Mouse (Mus musculus) hindbrain, embryonic 14.5 days (tissue): ENCODE data around the gene Tomm40l. TPM values are rescaled to one million over a fixed set of nuclear protein-coding genes. Genes with fewer than 3 reads are reported as not detected.

Source experiments
- ATAC-seq: fragments of 200-750 bp; cut with Nextera tagmentation; 2 replicates; pipeline ENCODE4 v1.8.0; 2017; ENCODE audit warnings: moderate number of reproducible peaks, mild to moderate bottlenecking, moderate TSS enrichment, moderate library complexity; ENCODE audit not compliant: low FRiP score
- DNase-seq: peaks from one replicate; pipeline ENCODE4 v3.0.0-alpha.2; 2015; ENCODE audit warnings: low spot score
- H3K27ac ChIP-seq: fragments of 300-500 bp; sonication (generic); 2 replicates; pipeline ENCODE4 v1.5.1; 2014; ENCODE audit warnings: mild to moderate bottlenecking, moderate library complexity
- H3K27me3 ChIP-seq: fragments of 300-500 bp; sonication (generic); 2 replicates; pipeline ENCODE4 v1.6.1; 2014; ENCODE audit warnings: mild to moderate bottlenecking, low read length, mixed read lengths; ENCODE audit not compliant: control insufficient read depth, insufficient read depth
- H3K36me3 ChIP-seq: fragments of 300-500 bp; sonication (generic); replicated peaks from 2 replicates; pipeline ENCODE4 v1.6.1; 2014; ENCODE audit not compliant: control insufficient read depth, insufficient read depth
- H3K4me1 ChIP-seq: fragments of 300-500 bp; sonication (generic); replicated peaks from 2 replicates; pipeline ENCODE4 v1.6.1; 2014; ENCODE audit warnings: antibody characterized with exemption, low read length, mixed read lengths; ENCODE audit not compliant: control insufficient read depth, insufficient read depth
- H3K4me2 ChIP-seq: fragments of 300-500 bp; sonication (generic); replicated peaks from 2 replicates; pipeline ENCODE4 v1.6.1; 2014; ENCODE audit warnings: mild to moderate bottlenecking, moderate library complexity
- H3K4me3 ChIP-seq: fragments of 300-500 bp; sonication (generic); replicated peaks from 2 replicates; pipeline ENCODE4 v1.5.1; 2014; ENCODE audit warnings: mild to moderate bottlenecking, low read length
- H3K9ac ChIP-seq: fragments of 300-500 bp; sonication (generic); 2 replicates; pipeline ENCODE4 v1.6.1; 2014
- H3K9me3 ChIP-seq: fragments of 300-500 bp; sonication (generic); 2 replicates; pipeline ENCODE4 v1.6.1; 2016; ENCODE audit warnings: low read length; ENCODE audit not compliant: control insufficient read depth
- WGBS: fragments of 180-500 bp; shearing (Covaris S2); extraction: QIAGEN DNeasy Blood & Tissue Kit; methylation state at CpG from one replicate; pipeline ENCODE4 v1.1.7; 2014; 5-methylcytosine and 5-hydroxymethylcytosine counted together
- polyA plus RNA-seq: library from polyadenylated mRNA; unstranded; fragments of >200 nt; fragmentation: Nextera tagmentation; extraction: Ambion mirVana; gene quantifications from 2 replicates; pipeline ENCODE4 v1.2.1, GENCODE M21; 2014

The Tomm40l gene
- polyA plus RNA-seq: 41.2 and 47.0 TPM in 2 replicates

DNA sequence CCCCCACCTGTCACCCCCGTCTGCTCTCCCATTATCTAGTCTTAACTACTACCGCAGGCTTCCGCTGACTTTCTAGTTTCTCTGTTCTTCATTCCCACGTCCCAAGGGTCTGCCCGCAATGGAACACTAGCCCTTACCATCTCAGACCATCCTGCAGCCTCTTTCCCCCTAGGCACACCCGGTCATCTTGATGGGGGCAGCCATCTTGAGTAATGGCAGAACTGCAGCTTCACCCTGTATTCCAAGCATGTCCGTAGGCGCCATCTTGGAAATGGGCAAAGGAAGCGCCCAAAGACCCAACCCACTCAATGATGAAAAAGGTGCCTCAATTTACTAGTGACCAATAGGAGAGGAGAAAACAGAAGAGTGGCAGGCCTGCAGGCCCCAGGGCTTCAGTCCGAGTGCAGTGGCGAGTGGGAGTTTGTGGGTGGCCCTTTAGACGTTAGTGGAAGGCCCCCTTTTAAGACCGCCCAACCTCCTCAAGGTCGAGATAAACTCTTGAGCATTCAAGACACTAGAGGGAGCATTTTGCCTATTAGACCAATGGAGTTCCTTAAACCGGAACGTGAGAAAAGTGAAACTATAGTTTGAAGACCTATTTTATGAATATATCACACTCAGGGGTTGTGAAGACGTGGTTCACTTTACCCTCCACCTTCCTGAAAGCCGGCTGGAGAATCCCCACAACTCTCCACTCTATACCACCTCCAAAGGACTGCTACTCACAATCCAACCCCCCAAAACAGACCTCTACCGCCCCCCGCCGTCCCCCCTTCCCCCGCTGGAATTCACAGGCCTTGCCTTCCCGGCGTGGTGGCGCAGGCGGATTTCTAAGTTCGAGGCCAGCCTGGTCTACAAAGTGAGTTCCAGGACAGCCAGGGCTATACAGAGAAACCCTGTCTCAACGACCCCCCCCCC, at the start of gene Tomm40l:
TSS of gene Tomm40l (minus strand) at position 277 of the 918 bp plus-strand sequence.
- Histone ChIP-seq H3K36me3 (peaks cover 25% of the 10 kb centered on the region), H3K4me2 (peak within 1 kb of the TSS; percentile 84), H3K27me3 (no peaks in the 10 kb centered on the region), H3K9ac (peak within 1 kb of the TSS; percentile 65), H3K4me1 (peaks cover 10% of the 10 kb centered on the region), H3K9me3 (no peaks in the 10 kb centered on the region), H3K27ac (peak within 1 kb of the TSS; percentile 68), H3K4me3 (peak within 1 kb of the TSS; percentile 53)
- ATAC-seq: peak; percentile 97
- 4% methylated on average over 28 of the region's 28 CpGs for WGBS
- peak; percentile 92 for DNase-seq

GRCm38 (mm10) chr1:171272086-171272485, 49.8 kb upstream of the Tomm40l start:
- ATAC-seq: no peak
- Histone ChIP-seq H3K4me3 (no peak overlapping the region), H3K36me3 (peaks cover 55% of the 10 kb centered on the region), H3K9me3 (no peaks in the 10 kb centered on the region), H3K9ac (0 out of 2 replicates have a peak overlapping the region, but pooled peaks have one; percentile 34), H3K4me2 (0 out of 2 replicates have a peak overlapping the region, but pooled peaks have one; percentile 81), H3K4me1 (peaks cover 19% of the 10 kb centered on the region), H3K27me3 (no peaks in the 10 kb centered on the region), H3K27ac (no peak overlapping the region)
- DNase-seq: no peak
- 94% methylated on average over 3 of the region's 3 CpGs for WGBS

GRCm38 (mm10) chr1:171271622-171272021, 49.3 kb upstream of the Tomm40l start:
- no peaks in the 10 kb centered on the region for H3K27me3 ChIP-seq
- DNase-seq (no peak), ATAC-seq (no peak)
- no peak overlapping the region for H3K27ac ChIP-seq
- H3K4me3 ChIP-seq: peak overlapping the region; percentile 74; the same call in 1 of the 2 replicates
- peaks cover 19% of the 10 kb centered on the region for H3K4me1 ChIP-seq
- WGBS: 71% methylated on average over 10 of the region's 10 CpGs
- H3K9me3 ChIP-seq: no peaks in the 10 kb centered on the region
- peak overlapping the region; percentile 81 for H3K4me2 ChIP-seq
- H3K36me3 ChIP-seq: peaks cover 50% of the 10 kb centered on the region
- peak overlapping the region; percentile 34; the same call in 1 of the 2 replicates for H3K9ac ChIP-seq

- H3K36me3 ChIP-seq: peaks cover 46% of the 10 kb centered on the region
- 57% methylated on average over 9 of the region's 9 CpGs for WGBS
- DNase-seq: no peak
- no peaks in the 10 kb centered on the region for H3K27me3 ChIP-seq
- ATAC-seq: no peak
- H3K9me3 ChIP-seq: no peaks in the 10 kb centered on the region
- H3K9ac ChIP-seq: peak overlapping the region; percentile 82
- no peak overlapping the region for H3K27ac ChIP-seq
- peaks cover 19% of the 10 kb centered on the region for H3K4me1 ChIP-seq
- H3K4me2 ChIP-seq: peak overlapping the region; percentile 81
- peak overlapping the region; percentile 74 for H3K4me3 ChIP-seq
Measured at GRCm38 (mm10) chr1:171271196-171271595, 48.9 kb upstream of the Tomm40l start.

GRCm38 (mm10) chr1:171270573-171270900, 48.2 kb upstream of the Tomm40l start:
- Histone ChIP-seq H3K9me3 (no peaks in the 10 kb centered on the region), H3K36me3 (peaks cover 39% of the 10 kb centered on the region), H3K4me1 (peaks cover 19% of the 10 kb centered on the region), H3K27me3 (no peaks in the 10 kb centered on the region), H3K4me3 (peak overlapping the region; percentile 74), H3K4me2 (peak overlapping the region; percentile 81), H3K27ac (no peak overlapping the region), H3K9ac (peak overlapping the region; percentile 82)
- DNase-seq (no peak), ATAC-seq (peak; percentile 69)
- under 1% methylated on average over 19 of the region's 19 CpGs for WGBS

DNA sequence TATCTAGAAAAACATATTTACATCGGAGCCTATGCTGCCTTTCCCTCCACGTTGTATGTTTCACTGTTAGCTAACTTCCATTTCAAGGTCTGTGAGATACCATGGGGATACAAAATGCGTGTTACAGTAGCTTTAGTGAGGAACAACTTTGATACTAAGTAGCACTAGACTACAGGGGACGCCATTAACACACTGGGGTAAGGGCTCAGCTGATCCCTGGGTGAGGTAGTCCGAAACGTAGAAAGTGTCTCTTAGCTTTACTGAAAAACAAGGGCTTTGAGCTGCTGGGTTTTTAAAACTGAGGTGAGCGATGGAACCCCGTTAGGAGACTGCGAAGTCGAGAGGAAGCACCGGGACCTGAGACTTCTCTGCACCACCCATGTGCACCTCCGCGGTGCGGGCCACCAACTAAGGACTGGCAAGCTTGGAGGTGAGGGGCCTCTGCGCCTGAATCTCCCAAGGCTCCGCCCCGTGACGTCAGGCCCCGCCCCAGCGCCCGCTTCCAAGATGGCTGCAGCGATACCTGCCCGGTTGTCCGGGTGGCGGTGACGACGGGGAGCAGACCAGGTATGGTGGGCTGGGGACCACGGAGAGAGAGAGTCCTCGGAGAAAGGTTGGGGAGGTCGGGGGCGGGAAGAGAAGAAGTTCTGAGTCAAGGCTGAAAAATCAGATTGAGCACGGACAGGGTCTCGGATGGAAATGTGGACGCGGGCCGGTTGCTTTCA, 47.7 kb upstream of the Tomm40l start, which contains the start of gene B4galt3:
TSS of gene B4galt3 (plus strand) at position 481 of the 725 bp plus-strand sequence.
- H3K36me3 ChIP-seq: peaks cover 34% of the 10 kb centered on the region
- peak within 1 kb of the TSS; percentile 74 for H3K4me3 ChIP-seq
- peak; percentile 92 for DNase-seq
- peaks cover 19% of the 10 kb centered on the region for H3K4me1 ChIP-seq
- peak; percentile 95 for ATAC-seq
- H3K4me2 ChIP-seq: peak within 1 kb of the TSS; percentile 81
- no peaks in the 10 kb centered on the region for H3K9me3 ChIP-seq
- H3K27me3 ChIP-seq: no peaks in the 10 kb centered on the region
- H3K27ac ChIP-seq: peak within 1 kb of the TSS; percentile 55
- WGBS: 4% methylated on average over 35 of the region's 36 CpGs
- H3K9ac ChIP-seq: peak within 1 kb of the TSS; percentile 82

GRCm38 (mm10) chr1:171268341-171268740, 46.0 kb upstream of the Tomm40l start:
- Histone ChIP-seq H3K9me3 (no peaks in the 10 kb centered on the region), H3K4me2 (no peak overlapping the region), H3K9ac (no peak overlapping the region), H3K4me1 (peaks cover 19% of the 10 kb centered on the region), H3K27me3 (no peaks in the 10 kb centered on the region), H3K4me3 (no peak overlapping the region), H3K36me3 (peaks cover 17% of the 10 kb centered on the region), H3K27ac (no peak overlapping the region)
- ATAC-seq: no peak
- WGBS: 56% methylated on average over 1 of the region's 1 CpGs
- DNase-seq: no peak

- no peak for DNase-seq
- ATAC-seq: no peak
- Histone ChIP-seq H3K4me2 (no peak overlapping the region), H3K9ac (no peak overlapping the region), H3K27ac (no peak overlapping the region), H3K4me3 (no peak overlapping the region), H3K27me3 (no peaks in the 10 kb centered on the region), H3K9me3 (no peaks in the 10 kb centered on the region), H3K36me3 (no peaks in the 10 kb centered on the region), H3K4me1 (peaks cover 17% of the 10 kb centered on the region)
- 79% methylated on average over 4 of the region's 4 CpGs for WGBS
Measured at GRCm38 (mm10) chr1:171265971-171266744, 43.8 kb upstream of the Tomm40l start.
